ENCODE assay signal across 18 mouse cellular contexts in genomic region chr17:48454190-48454589, GRCm38 (mm10). TPM values are rescaled to one million over a fixed set of nuclear protein-coding genes. Genes with fewer than 3 reads are reported as not detected.
DNase-seq lines count a peak whose midpoint lies in the region; ATAC-seq and TF ChIP-seq lines count a peak whose summit lies in the region.
"Had no signal": no experiment of that assay in that cellular context is flagged by ENCODE, and none has a peak within 500 bp of the region (broad histone marks: within the 10 kb centered on the region; RNA-seq: fewer than 3 reads in every experiment).

No protein-coding gene starts in this region.

- H3K4me2 ChIP-seq in heart, embryonic 13.5 days = peak overlapping the region; percentile 47
- no peak overlapping the region for H3K4me2 ChIP-seq in embryonic facial prominence, embryonic 11.5 days (ENCODE audit: low read depth, low read length)
- peak overlapping the region; percentile 44 for H3K4me2 ChIP-seq in liver, postnatal 0 days (ENCODE audit: low read depth, low read length)
- H3K4me2 ChIP-seq: embryonic facial prominence, embryonic 12.5 days; forebrain, embryonic 15.5 days; midbrain, embryonic 12.5 days had no signal

- no peak for DNase-seq in heart, postnatal 10 days
- no peak for DNase-seq in embryonic facial prominence, embryonic 11.5 days (ENCODE audit: low spot score)
- DNase-seq in liver, postnatal 0 days = no peak
- DNase-seq in retina, embryonic 14.5 days (ENCODE audit: low spot score) = no peak
- DNase-seq in hindbrain, embryonic 10.5 days (ENCODE audit: low spot score) = no peak
- DNase-seq: adrenal gland, postnatal 10 days; B cell, adult 2 months; cerebellum, postnatal 10 days; gastrocnemius, postnatal 25 days; kidney, adult 11 months had no signal

- TF ChIP-seq POLR2A in ES-Bruce4 (IDR thresholded peaks at IDR 0.05; ENCODE audit: insufficient read depth, low read length) = no peak

- H3K9ac ChIP-seq in heart, embryonic 13.5 days = peak overlapping the region; percentile 19; the same call in 1 of the 2 replicates
- no peak overlapping the region; the same call in 1 of the 2 replicates for H3K9ac ChIP-seq in ES-Bruce4 (ENCODE audit: low read depth, poor library complexity, severe bottlenecking)
- H3K9ac ChIP-seq in embryonic facial prominence, embryonic 11.5 days (replicated peaks; ENCODE audit: low read length) = no peak overlapping the region
- no peak overlapping the region; the same call in 1 of the 2 replicates for H3K9ac ChIP-seq in liver, postnatal 0 days (replicated peaks)
- H3K9ac ChIP-seq: embryonic facial prominence, embryonic 12.5 days; forebrain, embryonic 15.5 days; midbrain, embryonic 12.5 days had no signal

- TF ChIP-seq CTCF in ES-Bruce4 (IDR thresholded peaks at IDR 0.05; ENCODE audit: low read depth, low read length) = no peak
- TF ChIP-seq CTCF in liver, postnatal 0 days (IDR thresholded peaks at IDR 0.05; ENCODE audit: low read depth) = no peak

- H3K4me3 ChIP-seq in heart, embryonic 13.5 days = peak overlapping the region; percentile 20
- peak overlapping the region; percentile 53 for H3K4me3 ChIP-seq in ES-Bruce4 (ENCODE audit: low read depth, low read length)
- no peak overlapping the region for H3K4me3 ChIP-seq in embryonic facial prominence, embryonic 11.5 days (ENCODE audit: low read depth, low read length)
- H3K4me3 ChIP-seq in liver, postnatal 0 days (ENCODE audit: low read depth, low read length) = 0 out of 2 replicates have a peak overlapping the region, but pooled peaks have one; percentile 7
- H3K4me3 ChIP-seq in hindbrain, embryonic 10.5 days = no peak overlapping the region
- H3K4me3 ChIP-seq: embryonic facial prominence, embryonic 12.5 days; forebrain, embryonic 15.5 days; midbrain, embryonic 12.5 days had no signal

- H3K4me1 ChIP-seq in heart, embryonic 13.5 days = peaks cover 9% of the 10 kb centered on the region
- peaks cover 4% of the 10 kb centered on the region for H3K4me1 ChIP-seq in ES-Bruce4 (ENCODE audit: control insufficient read depth, insufficient read depth, low read length)
- H3K4me1 ChIP-seq in embryonic facial prominence, embryonic 11.5 days (ENCODE audit: control insufficient read depth, insufficient read depth, low read length) = no peaks in the 10 kb centered on the region
- H3K4me1 ChIP-seq in liver, postnatal 0 days (ENCODE audit: insufficient read depth) = peaks cover 21% of the 10 kb centered on the region
- peaks cover 32% of the 10 kb centered on the region for H3K4me1 ChIP-seq in hindbrain, embryonic 10.5 days (replicated peaks)
- H3K4me1 ChIP-seq: embryonic facial prominence, embryonic 12.5 days had no signal

- 39% methylated on average over 7 of the region's 7 CpGs for WGBS in heart, embryonic 13.5 days
- WGBS in embryonic facial prominence, embryonic 11.5 days = 49% methylated on average over 7 of the region's 7 CpGs
- 53% methylated on average over 7 of the region's 7 CpGs for WGBS in liver, postnatal 0 days (ENCODE audit: insufficient replicate concordance)
- WGBS in hindbrain, embryonic 10.5 days = 51% methylated on average over 7 of the region's 7 CpGs

- ATAC-seq in heart, embryonic 13.5 days (ENCODE audit: extremely low read depth, insufficient number of reproducible peaks, low FRiP score, low TSS enrichment) = no peak
- 0 out of 2 replicates have a peak, but pooled peaks have one; percentile 64 for ATAC-seq in embryonic facial prominence, embryonic 11.5 days (replicated peaks; ENCODE audit: insufficient number of reproducible peaks, low FRiP score, low TSS enrichment, low read depth)
- ATAC-seq in liver, postnatal 0 days = no peak
- ATAC-seq in erythroid progenitor cell, adult 5-6 weeks (replicated peaks; ENCODE audit: low FRiP score, poor library complexity, severe bottlenecking) = no peak
- ATAC-seq: forebrain, embryonic 15.5 days; Patski had no signal

- no peak for TF ChIP-seq EP300 in ES-Bruce4 (IDR thresholded peaks at IDR 0.05; ENCODE audit: insufficient read depth, low read depth, low read length)
- TF ChIP-seq EP300 in liver, postnatal 0 days (IDR thresholded peaks at IDR 0.05; ENCODE audit: low read depth) = no peak

- no peaks in the 10 kb centered on the region for H3K9me3 ChIP-seq in heart, embryonic 13.5 days
- H3K9me3 ChIP-seq in ES-Bruce4 (replicated peaks; ENCODE audit: control insufficient read depth, insufficient read depth, low read length, poor library complexity, severe bottlenecking) = no peaks in the 10 kb centered on the region
- no peaks in the 10 kb centered on the region for H3K9me3 ChIP-seq in embryonic facial prominence, embryonic 11.5 days (replicated peaks; ENCODE audit: control insufficient read depth, low read length)
- H3K9me3 ChIP-seq in liver, postnatal 0 days (ENCODE audit: low read length) = no peaks in the 10 kb centered on the region
- no peaks in the 10 kb centered on the region for H3K9me3 ChIP-seq in hindbrain, embryonic 10.5 days
- H3K9me3 ChIP-seq: embryonic facial prominence, embryonic 12.5 days; forebrain, embryonic 15.5 days; midbrain, embryonic 12.5 days had no signal

- H3K27ac ChIP-seq in heart, embryonic 13.5 days (replicated peaks) = no peak overlapping the region
- H3K27ac ChIP-seq in ES-Bruce4 (ENCODE audit: insufficient read depth, low read length) = no peak overlapping the region
- H3K27ac ChIP-seq in embryonic facial prominence, embryonic 11.5 days (replicated peaks; ENCODE audit: low read depth, low read length) = no peak overlapping the region
- H3K27ac ChIP-seq in liver, postnatal 0 days (ENCODE audit: low read depth) = no peak overlapping the region
- no peak overlapping the region for H3K27ac ChIP-seq in hindbrain, embryonic 10.5 days
- H3K27ac ChIP-seq: embryonic facial prominence, embryonic 12.5 days; forebrain, embryonic 15.5 days; midbrain, embryonic 12.5 days had no signal

- intact Hi-C loops in heart, postnatal 10 days (cut with DNase I) = no loop called here

- H3K27me3 ChIP-seq in heart, embryonic 13.5 days (replicated peaks) = no peaks in the 10 kb centered on the region
- H3K27me3 ChIP-seq in ES-Bruce4 (ENCODE audit: control insufficient read depth, insufficient read depth, low read length, poor library complexity, severe bottlenecking) = no peaks in the 10 kb centered on the region
- H3K27me3 ChIP-seq in embryonic facial prominence, embryonic 11.5 days (ENCODE audit: control insufficient read depth, insufficient read depth, low read length) = no peaks in the 10 kb centered on the region
- no peaks in the 10 kb centered on the region for H3K27me3 ChIP-seq in liver, postnatal 0 days (ENCODE audit: insufficient read depth, low read length)
- H3K27me3 ChIP-seq in hindbrain, embryonic 10.5 days (ENCODE audit: insufficient read depth, poor library complexity, severe bottlenecking) = no peaks in the 10 kb centered on the region
- H3K27me3 ChIP-seq: embryonic facial prominence, embryonic 12.5 days; forebrain, embryonic 15.5 days; midbrain, embryonic 12.5 days; Patski had no signal

- H3K36me3 ChIP-seq in heart, embryonic 13.5 days = no peaks in the 10 kb centered on the region
- no peaks in the 10 kb centered on the region for H3K36me3 ChIP-seq in ES-Bruce4 (ENCODE audit: control insufficient read depth, insufficient read depth, low read length, poor library complexity, severe bottlenecking)
- no peaks in the 10 kb centered on the region for H3K36me3 ChIP-seq in embryonic facial prominence, embryonic 11.5 days (replicated peaks; ENCODE audit: control insufficient read depth, insufficient read depth, low read depth, low read length)
- H3K36me3 ChIP-seq in liver, postnatal 0 days (replicated peaks; ENCODE audit: insufficient read depth, low read length) = peaks cover 4% of the 10 kb centered on the region; the same call in 1 of the 2 replicates
- H3K36me3 ChIP-seq in hindbrain, embryonic 10.5 days = no peaks in the 10 kb centered on the region
- H3K36me3 ChIP-seq: embryonic facial prominence, embryonic 12.5 days; forebrain, embryonic 15.5 days; midbrain, embryonic 12.5 days had no signal

RNA-seq across cellular contexts. Expression of gene Unc5cl, which starts 0.5 kb away (rescaled TPM):
- 0.23 and 0.24 TPM in 2 replicates for polyA plus RNA-seq in heart, embryonic 13.5 days (2015; fragmentation: Nextera tagmentation; extraction: Ambion mirVana)
- total RNA-seq in heart, postnatal 10 days (2021) = under 1 TPM in 1 of 2 experiments, not detected in 1; 0.72 TPM
- polyA plus RNA-seq in ES-Bruce4 (2011; ENCODE audit: insufficient read depth, insufficient read length, low read depth, missing spikeins) = 0.90 and 1.4 TPM in 2 replicates
- 0.26 and 0.34 TPM in 2 replicates for polyA plus RNA-seq in embryonic facial prominence, embryonic 11.5 days (2014; fragmentation: Nextera tagmentation; extraction: Ambion mirVana)
- 0.68 and 0.92 TPM in 2 replicates for polyA plus RNA-seq in liver, postnatal 0 days (2015; fragmentation: Nextera tagmentation; extraction: Ambion mirVana)
- 13.4 and 20.5 TPM in 2 replicates for total RNA-seq in erythroid progenitor cell, adult 5-6 weeks (2015; ENCODE audit: low replicate concordance)
- 13.2 and 24.1 TPM in 2 replicates for total RNA-seq in erythroid progenitor cell, adult 5-6 weeks (2017; ENCODE audit: low replicate concordance)
- 0.07 and 0.56 TPM in 2 replicates for polyA plus RNA-seq in hindbrain, embryonic 10.5 days (2016; fragmentation: Nextera tagmentation; extraction: Ambion mirVana)
- total RNA-seq: gastrocnemius, postnatal 25 days had no signal

RNA-seq across cellular contexts. Expression of gene Tspo2, which starts 2.9 kb away (rescaled TPM):
- 8.8 and 9.0 TPM in 2 replicates for polyA plus RNA-seq in heart, embryonic 13.5 days (2015; fragmentation: Nextera tagmentation; extraction: Ambion mirVana)
- 1 to 10 TPM in 1 of 2 experiments, not detected in 1; 1.0 TPM for total RNA-seq in heart, postnatal 10 days (2021)
- polyA plus RNA-seq in ES-Bruce4 (2011; ENCODE audit: insufficient read depth, insufficient read length, low read depth, missing spikeins) = 1.5 and 2.6 TPM in 2 replicates
- 0.28 and 0.52 TPM in 2 replicates for polyA plus RNA-seq in embryonic facial prominence, embryonic 11.5 days (2014; fragmentation: Nextera tagmentation; extraction: Ambion mirVana)
- 61.1 and 65.2 TPM in 2 replicates for polyA plus RNA-seq in liver, postnatal 0 days (2015; fragmentation: Nextera tagmentation; extraction: Ambion mirVana)
- 464 and 482 TPM in 2 replicates for total RNA-seq in erythroid progenitor cell, adult 5-6 weeks (2015; ENCODE audit: low replicate concordance)
- 322 and 537 TPM in 2 replicates for total RNA-seq in erythroid progenitor cell, adult 5-6 weeks (2017; ENCODE audit: low replicate concordance)
- polyA plus RNA-seq in hindbrain, embryonic 10.5 days (2016; fragmentation: Nextera tagmentation; extraction: Ambion mirVana) = 0.26 and 0.96 TPM in 2 replicates
- total RNA-seq: gastrocnemius, postnatal 25 days had no signal

RNA-seq across cellular contexts. Expression of gene Apobec2, which starts 21.5 kb away (rescaled TPM):
- polyA plus RNA-seq in heart, embryonic 13.5 days (2015; fragmentation: Nextera tagmentation; extraction: Ambion mirVana) = 182 and 204 TPM in 2 replicates
- 100 to 1,000 TPM; 227 to 228 TPM for total RNA-seq in heart, postnatal 10 days (2021)
- 4.7 and 5.8 TPM in 2 replicates for polyA plus RNA-seq in ES-Bruce4 (2011; ENCODE audit: insufficient read depth, insufficient read length, low read depth, missing spikeins)
- 1.2 and 2.0 TPM in 2 replicates for polyA plus RNA-seq in embryonic facial prominence, embryonic 11.5 days (2014; fragmentation: Nextera tagmentation; extraction: Ambion mirVana)
- polyA plus RNA-seq in liver, postnatal 0 days (2015; fragmentation: Nextera tagmentation; extraction: Ambion mirVana) = 0.25 and 3.6 TPM in 2 replicates
- total RNA-seq in erythroid progenitor cell, adult 5-6 weeks (2015; ENCODE audit: low replicate concordance) = not detected in 2 replicates
- not detected in 2 replicates for total RNA-seq in erythroid progenitor cell, adult 5-6 weeks (2017; ENCODE audit: low replicate concordance)
- polyA plus RNA-seq in hindbrain, embryonic 10.5 days (2016; fragmentation: Nextera tagmentation; extraction: Ambion mirVana) = 0.98 and 1.4 TPM in 2 replicates
- total RNA-seq: hematopoietic stem cell, adult 5-6 weeks had no signal

RNA-seq across cellular contexts. Expression of gene Oard1, which starts 44.4 kb away (rescaled TPM):
- 44.3 and 44.6 TPM in 2 replicates for polyA plus RNA-seq in heart, embryonic 13.5 days (2015; fragmentation: Nextera tagmentation; extraction: Ambion mirVana)
- total RNA-seq in heart, postnatal 10 days (2021) = 10 to 100 TPM; 11.5 to 16.4 TPM
- polyA plus RNA-seq in ES-Bruce4 (2011; ENCODE audit: insufficient read depth, insufficient read length, low read depth, missing spikeins) = 76.1 and 87.3 TPM in 2 replicates
- 76.5 and 79.7 TPM in 2 replicates for polyA plus RNA-seq in embryonic facial prominence, embryonic 11.5 days (2014; fragmentation: Nextera tagmentation; extraction: Ambion mirVana)
- polyA plus RNA-seq in liver, postnatal 0 days (2015; fragmentation: Nextera tagmentation; extraction: Ambion mirVana) = 29.7 and 30.1 TPM in 2 replicates
- 42.9 and 62.9 TPM in 2 replicates for total RNA-seq in erythroid progenitor cell, adult 5-6 weeks (2015; ENCODE audit: low replicate concordance)
- total RNA-seq in erythroid progenitor cell, adult 5-6 weeks (2017; ENCODE audit: low replicate concordance) = 81.9 and 87.0 TPM in 2 replicates
- polyA plus RNA-seq in hindbrain, embryonic 10.5 days (2016; fragmentation: Nextera tagmentation; extraction: Ambion mirVana) = 81.8 and 99.4 TPM in 2 replicates

RNA-seq across cellular contexts. Expression of gene Nfya, which starts 44.5 kb away (rescaled TPM):
- polyA plus RNA-seq in heart, embryonic 13.5 days (2015; fragmentation: Nextera tagmentation; extraction: Ambion mirVana) = 9.9 and 10.5 TPM in 2 replicates
- total RNA-seq in heart, postnatal 10 days (2021) = 10 to 100 TPM; 22.0 to 29.9 TPM
- polyA plus RNA-seq in ES-Bruce4 (2011; ENCODE audit: insufficient read depth, insufficient read length, low read depth, missing spikeins) = 47.2 and 60.1 TPM in 2 replicates
- 23.0 and 26.5 TPM in 2 replicates for polyA plus RNA-seq in embryonic facial prominence, embryonic 11.5 days (2014; fragmentation: Nextera tagmentation; extraction: Ambion mirVana)
- 3.2 and 3.7 TPM in 2 replicates for polyA plus RNA-seq in liver, postnatal 0 days (2015; fragmentation: Nextera tagmentation; extraction: Ambion mirVana)
- 133 and 142 TPM in 2 replicates for total RNA-seq in erythroid progenitor cell, adult 5-6 weeks (2015; ENCODE audit: low replicate concordance)
- total RNA-seq in erythroid progenitor cell, adult 5-6 weeks (2017; ENCODE audit: low replicate concordance) = 69.3 and 110 TPM in 2 replicates
- 19.2 and 19.5 TPM in 2 replicates for polyA plus RNA-seq in hindbrain, embryonic 10.5 days (2016; fragmentation: Nextera tagmentation; extraction: Ambion mirVana)

Comparison
In these comparisons a context has a peak if more than half of its experiments do, and no peak if none do; other contexts are left out.
1. H3K4me3 ChIP-seq: peak in heart, embryonic 13.5 days (single experiment), ES-Bruce4 (single experiment) and liver, postnatal 0 days (single experiment); none in embryonic facial prominence, embryonic 11.5 days (single experiment) and hindbrain, embryonic 10.5 days (single experiment).
2. RNA of gene Apobec2, which starts 21.5 kb away (polyA plus RNA-seq): 182 to 204 TPM in heart, embryonic 13.5 days; 4.7 to 5.8 TPM in ES-Bruce4, 1.2 to 2.0 TPM in embryonic facial prominence, embryonic 11.5 days, 0.98 to 1.4 TPM in hindbrain, embryonic 10.5 days and 0.25 to 3.6 TPM in liver, postnatal 0 days; every median in the first group is over 10 times any median in the second.